Mouse (Mus musculus) liver, embryonic 14.5 days (tissue): ENCODE measurements at regions not wholly inside any gene's neighbourhood (a gene's known extent, or its start where the extent isn't known, plus 50 kb on each side); places are given as distances from the start of the nearest gene placed in this dataset.
A peak's percentile ranks its signal among the peaks of the same experiment; 100 is the strongest.

Experiments used
- ATAC-seq: fragments of 200-750 bp; cut with Nextera tagmentation; 2 replicates; pipeline ENCODE4 v1.8.0; 2017; ENCODE audit warnings: moderate number of reproducible peaks, mild to moderate bottlenecking, moderate library complexity; ENCODE audit not compliant: insufficient read depth
- DNase-seq, 3 experiments: peaks; one replicate each; pipeline ENCODE4 v3.0.0-alpha.2; 2012 to 2013; ENCODE audit warnings: low read depth in 3 of 3, low spot score in 3 of 3
- H3K27ac ChIP-seq: fragments of 300-500 bp; sonication (generic); 2 replicates; pipeline ENCODE4 v1.5.1; 2014; ENCODE audit warnings: moderate library complexity, mild to moderate bottlenecking, control low read depth, inconsistent platforms
- H3K27me3 ChIP-seq: fragments of 300-500 bp; sonication (generic); 2 replicates; pipeline ENCODE4 v1.6.1; 2014; ENCODE audit warnings: mild to moderate bottlenecking, low read length, moderate library complexity; ENCODE audit not compliant: control insufficient read depth, insufficient read depth
- H3K36me3 ChIP-seq: fragments of 300-500 bp; sonication (generic); replicated peaks from 2 replicates; pipeline ENCODE4 v1.6.1; 2014; ENCODE audit warnings: low read depth; ENCODE audit not compliant: control insufficient read depth, insufficient read depth
- H3K4me1 ChIP-seq, 2 experiments: fragments of 200-500 bp in 1 of 2; fragments of 300-500 bp in 1 of 2; sonication (generic) in 1 of 2; replicated peaks; 2 replicates each; pipeline ENCODE4 v1.6.1; 2012 to 2014; ENCODE audit warnings: antibody characterized with exemption in 1 of 2, inconsistent platforms in 1 of 2, low read length in 1 of 2; ENCODE audit not compliant: control insufficient read depth in 2 of 2, insufficient read depth in 2 of 2
- H3K4me2 ChIP-seq: fragments of 300-500 bp; sonication (generic); 2 replicates; pipeline ENCODE4 v1.6.1; 2014; ENCODE audit warnings: low read depth, mild to moderate bottlenecking, control low read depth, moderate library complexity
- H3K4me3 ChIP-seq, 2 experiments: fragments of 200-500 bp in 1 of 2; fragments of 300-500 bp in 1 of 2; sonication (generic) in 1 of 2; 2 replicates each; pipeline ENCODE4 v1.5.1; 2012 to 2014; ENCODE audit warnings: low read depth in 2 of 2, low read length in 2 of 2, mild to moderate bottlenecking in 2 of 2, control low read depth in 1 of 2, inconsistent platforms in 1 of 2, moderate library complexity in 1 of 2; ENCODE audit not compliant: insufficient read depth in 1 of 2
- H3K9ac ChIP-seq: fragments of 300-500 bp; sonication (generic); replicated peaks from 2 replicates; pipeline ENCODE4 v1.6.1; 2014; ENCODE audit warnings: mild to moderate bottlenecking, control low read depth, moderate library complexity
- H3K9me3 ChIP-seq: fragments of 300-500 bp; sonication (generic); 2 replicates; pipeline ENCODE4 v1.6.1; 2016; ENCODE audit warnings: low read length, mixed read lengths; ENCODE audit not compliant: control insufficient read depth
- CTCF ChIP-seq: IDR thresholded peaks from 2 replicates; pipeline ENCODE4 v1.5.1; 2016; ENCODE audit warnings: antibody characterized with exemption, low read depth, control low read depth
- EP300 ChIP-seq: IDR thresholded peaks from 2 replicates; pipeline ENCODE4 v1.6.1; 2016; ENCODE audit warnings: antibody characterized with exemption, low read depth
- WGBS: fragments of 180-500 bp; shearing (Covaris S2); extraction: QIAGEN DNeasy Blood & Tissue Kit; methylation state at CpG from one replicate; pipeline ENCODE4 v1.1.7; 2014; ENCODE audit not compliant: insufficient replicate concordance; 5-methylcytosine and 5-hydroxymethylcytosine counted together

DNA sequence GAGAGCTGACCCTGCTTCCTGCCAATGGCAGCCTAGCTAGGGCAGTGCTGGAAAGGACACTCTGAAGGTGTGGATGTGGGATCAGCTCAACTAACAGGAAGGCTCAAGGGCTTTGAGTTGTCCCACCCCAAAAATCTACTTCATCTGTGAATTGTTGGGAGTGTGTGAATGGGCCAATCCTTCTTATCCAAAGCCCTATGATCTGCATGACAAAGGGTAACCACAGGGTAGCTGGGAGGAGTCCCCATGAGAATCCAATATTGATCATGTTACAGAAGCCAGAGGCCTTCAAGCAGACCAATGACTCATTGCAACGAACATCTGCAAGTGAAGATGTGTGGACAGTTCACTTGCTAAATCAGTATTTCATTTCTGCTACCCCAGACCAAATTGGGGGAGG, 51.1 kb upstream of the Adra1b start:
- H3K4me1 ChIP-seq = peaks cover 0 to 7% of the 10 kb centered on the region in 2 experiments; a peak in 2 of 4 replicates
- H3K4me3 ChIP-seq = no peak overlapping the region
- DNase-seq (no peak), ATAC-seq (no peak)
- WGBS = 57% methylated on average over 1 of the region's 1 CpGs
- no peaks in the 10 kb centered on the region for H3K27me3 ChIP-seq
- no peaks in the 10 kb centered on the region for H3K36me3 ChIP-seq
- no peak overlapping the region for H3K27ac ChIP-seq
- no peak overlapping the region for H3K9ac ChIP-seq
- H3K9me3 ChIP-seq = no peaks in the 10 kb centered on the region
- TF ChIP-seq EP300 (no peak), CTCF (no peak)
- H3K4me2 ChIP-seq = no peak overlapping the region

DNA sequence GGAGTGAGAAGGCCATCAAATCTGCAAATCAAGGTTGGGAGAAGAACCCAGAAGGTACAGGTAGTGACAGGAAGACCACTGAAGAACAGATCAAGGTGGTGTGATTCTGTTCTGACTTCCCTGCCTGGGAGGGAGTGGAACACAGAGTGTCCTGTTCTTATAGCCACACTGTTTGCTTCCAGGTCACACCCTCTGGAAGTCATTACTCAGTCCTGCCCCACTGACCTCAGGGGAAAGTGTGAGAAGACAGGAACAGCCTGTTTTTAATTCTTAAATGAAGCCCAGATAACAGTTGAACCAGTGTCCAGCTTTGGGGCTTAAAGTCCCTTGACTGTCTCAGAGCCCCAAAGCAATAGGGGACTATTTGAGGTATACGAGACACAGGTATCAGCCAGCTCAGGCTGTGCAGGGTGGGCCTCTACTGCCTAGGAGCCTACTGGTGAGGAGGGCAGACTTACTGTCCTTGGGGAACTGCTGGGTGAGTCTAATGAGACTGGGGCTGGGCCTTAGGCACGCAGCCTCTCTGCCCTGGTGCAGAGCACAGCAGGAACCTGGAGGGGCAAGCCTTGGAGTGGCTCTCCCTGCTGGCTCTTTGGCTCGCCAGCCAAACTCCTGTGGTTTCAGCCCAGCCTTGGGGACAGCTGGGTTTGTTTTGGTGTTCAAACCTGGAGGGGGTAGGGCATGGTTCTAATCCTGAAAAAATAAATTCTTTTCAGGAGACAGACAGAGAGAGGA, 57.4 kb upstream of the Adra1b start:
- Histone ChIP-seq H3K27me3 (no peaks in the 10 kb centered on the region), H3K4me2 (no peak overlapping the region), H3K4me3 (no peak overlapping the region), H3K36me3 (no peaks in the 10 kb centered on the region), H3K27ac (no peak overlapping the region), H3K4me1 (no peaks in the 10 kb centered on the region), H3K9me3 (no peaks in the 10 kb centered on the region), H3K9ac (no peak overlapping the region)
- ATAC-seq (no peak), DNase-seq (no peak)
- 36% methylated on average over 3 of the region's 3 CpGs for WGBS
- no peak for TF ChIP-seq EP300

DNA sequence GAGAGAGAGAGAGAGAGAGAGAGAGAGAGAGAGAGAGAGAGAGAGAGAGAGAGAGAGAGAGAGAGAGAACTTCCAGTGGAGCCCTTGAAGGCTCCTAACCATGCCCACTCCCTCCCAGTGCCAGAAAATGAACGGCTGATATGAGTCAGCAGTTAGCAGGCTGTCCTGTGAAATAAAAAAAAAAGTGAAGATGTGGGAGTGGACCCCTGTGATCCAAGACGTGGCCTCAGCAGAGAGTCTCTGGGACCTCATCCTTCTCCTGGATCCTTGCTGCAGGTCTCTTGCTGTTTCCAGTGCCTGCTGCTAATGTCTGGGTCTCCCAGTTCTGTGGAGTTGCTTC, 57.9 kb upstream of the Adra1b start:
- H3K36me3 ChIP-seq = no peaks in the 10 kb centered on the region
- TF ChIP-seq EP300 = no peak
- TF ChIP-seq CTCF = no peak
- H3K4me3 ChIP-seq = no peak overlapping the region
- H3K9ac ChIP-seq = no peak overlapping the region
- H3K27me3 ChIP-seq = no peaks in the 10 kb centered on the region
- H3K4me2 ChIP-seq = no peak overlapping the region
- DNase-seq (no peak), ATAC-seq (no peak)
- H3K4me1 ChIP-seq = no peaks in the 10 kb centered on the region
- no peaks in the 10 kb centered on the region for H3K9me3 ChIP-seq
- 35% methylated on average over 2 of the region's 2 CpGs for WGBS
- H3K27ac ChIP-seq = no peak overlapping the region

DNA sequence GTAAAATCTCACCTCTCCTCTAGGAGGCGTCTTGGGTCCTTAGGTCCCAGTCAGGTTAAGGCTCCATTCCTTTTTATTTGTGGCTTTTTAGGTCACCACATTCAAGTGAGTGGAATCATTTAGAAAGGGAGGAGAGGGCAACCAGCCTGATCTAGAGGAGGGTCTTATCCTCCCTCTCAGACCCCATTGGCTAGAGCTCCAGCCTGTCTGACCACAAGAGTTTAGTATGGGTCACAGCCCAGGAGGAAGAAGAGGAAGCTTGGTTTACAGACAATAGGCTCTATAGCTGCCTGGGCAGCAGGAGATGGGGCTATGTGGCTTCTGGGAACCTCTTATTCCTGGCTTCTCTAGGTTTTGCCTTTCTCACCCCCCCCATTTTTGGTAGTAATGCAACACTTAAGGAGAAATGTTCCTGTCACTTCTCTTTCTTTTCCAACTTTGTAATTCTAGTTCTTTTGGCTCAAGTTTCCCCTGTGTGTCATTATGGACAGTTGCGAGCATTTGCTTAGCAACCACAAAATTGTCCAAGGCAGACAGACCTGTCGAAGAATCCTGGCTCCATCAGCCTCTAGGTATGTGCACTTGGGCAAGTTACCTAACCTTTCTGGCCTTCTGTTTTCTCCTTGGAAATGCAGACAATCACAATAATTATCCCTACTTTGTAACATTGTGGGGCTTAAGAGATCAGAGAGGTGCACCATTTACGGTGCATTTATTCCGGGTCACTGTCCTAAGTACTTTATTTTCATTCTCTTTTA, 59.5 kb upstream of the Adra1b start:
- Histone ChIP-seq H3K27ac (no peak overlapping the region), H3K9me3 (no peaks in the 10 kb centered on the region), H3K4me2 (no peak overlapping the region), H3K27me3 (no peaks in the 10 kb centered on the region), H3K4me1 (no peaks in the 10 kb centered on the region), H3K9ac (no peak overlapping the region), H3K4me3 (no peak overlapping the region), H3K36me3 (no peaks in the 10 kb centered on the region)
- ATAC-seq (no peak), DNase-seq (no peak)
- 61% methylated on average over 5 of the region's 5 CpGs for WGBS
- TF ChIP-seq CTCF (peak; percentile 7; the same call in 1 of the 2 replicates), EP300 (no peak)

DNA sequence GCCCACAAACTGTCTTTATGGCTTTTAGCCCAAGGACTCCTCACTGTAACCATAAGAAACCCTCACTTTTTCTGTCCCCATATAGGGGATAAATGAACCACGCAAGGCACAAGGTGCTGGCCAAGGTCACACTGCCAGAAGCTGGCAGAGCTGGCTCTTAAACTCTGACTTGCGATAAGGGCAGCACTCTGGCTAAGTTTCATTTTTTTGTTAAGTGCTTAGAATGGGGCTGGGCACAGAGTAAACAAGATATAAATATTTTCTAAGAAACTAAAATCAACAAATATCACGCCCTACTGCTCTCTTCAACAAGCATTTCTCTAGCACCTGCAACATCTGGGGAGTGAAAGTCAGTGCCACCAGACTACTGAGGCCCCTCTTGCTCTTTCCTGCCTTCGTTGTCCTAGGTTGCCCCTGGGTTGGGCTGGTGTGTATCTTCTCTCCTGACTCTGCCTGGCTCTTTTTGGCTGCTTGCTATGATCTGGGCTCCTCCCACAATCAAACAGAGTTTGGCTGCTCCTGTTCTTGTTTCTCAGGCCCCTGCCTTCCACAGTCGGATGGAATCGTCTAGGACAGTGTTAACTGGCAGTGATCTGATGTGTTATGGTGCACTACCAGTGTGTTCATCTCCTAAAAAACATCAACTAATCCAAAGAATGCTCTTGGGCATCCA, 60.5 kb upstream of the Adra1b start:
- no peak overlapping the region for H3K27ac ChIP-seq
- 65% methylated on average over 6 of the region's 6 CpGs for WGBS
- no peak overlapping the region for H3K9ac ChIP-seq
- H3K27me3 ChIP-seq = no peaks in the 10 kb centered on the region
- DNase-seq = no peak
- H3K9me3 ChIP-seq = no peaks in the 10 kb centered on the region
- H3K4me2 ChIP-seq = no peak overlapping the region
- no peaks in the 10 kb centered on the region for H3K36me3 ChIP-seq
- H3K4me3 ChIP-seq = no peak overlapping the region
- H3K4me1 ChIP-seq = no peaks in the 10 kb centered on the region
- no peak for ATAC-seq
- TF ChIP-seq EP300 (no peak), CTCF (no peak)
